In genomic region chr8:119944096-119944811, GRCm38 (mm10) we compare ENCODE assay signal across 8 mouse cellular contexts. TPM values are rescaled to one million over a fixed set of nuclear protein-coding genes. Genes with fewer than 3 reads are reported as not detected.
DNase-seq lines count a peak whose midpoint lies in the region; ATAC-seq and TF ChIP-seq lines count a peak whose summit lies in the region.

No protein-coding gene starts in this region.

- no peak for TF ChIP-seq EP300 in MEL (IDR thresholded peaks at IDR 0.05; ENCODE audit: low read depth in 1 of 2, low read length in 2 of 2)

- H3K27ac ChIP-seq in MEL (ENCODE audit: control insufficient read depth, low read depth, low read length) = no peak overlapping the region
- H3K27ac ChIP-seq in forebrain, embryonic 11.5 days (ENCODE audit: low read depth, low read length) = no peak overlapping the region

- H3K4me3 ChIP-seq in MEL (ENCODE audit: control insufficient read depth in 1 of 2, insufficient read depth in 1 of 2, low read depth in 2 of 2, low read length in 2 of 2) = no peak overlapping the region
- no peak overlapping the region for H3K4me3 ChIP-seq in forebrain, embryonic 11.5 days (ENCODE audit: low read depth, low read length)

- peak; percentile 84 to 93 (median 91) for TF ChIP-seq CTCF in MEL (IDR thresholded peaks at IDR 0.05 in 2 of 3, conservative IDR thresholded peaks at IDR 0.05 in 1 of 3; ENCODE audit: control insufficient read depth in 1 of 3, insufficient read depth in 1 of 3, low read depth in 2 of 3, low read length in 3 of 3, poor library complexity in 1 of 3, severe bottlenecking in 1 of 3)

- WGBS in forebrain, embryonic 11.5 days = 71% methylated on average over 9 of the region's 9 CpGs

- H3K27me3 ChIP-seq in MEL (ENCODE audit: control insufficient read depth in 1 of 2, insufficient read depth in 2 of 2, low read length in 2 of 2) = no peaks in the 10 kb centered on the region
- no peaks in the 10 kb centered on the region for H3K27me3 ChIP-seq in forebrain, embryonic 11.5 days (ENCODE audit: control insufficient read depth, insufficient read depth, low read length)

- H3K9me3 ChIP-seq in MEL (replicated peaks; ENCODE audit: insufficient read depth, low read length) = no peaks in the 10 kb centered on the region
- no peaks in the 10 kb centered on the region for H3K9me3 ChIP-seq in forebrain, embryonic 11.5 days (ENCODE audit: control insufficient read depth, low read length)

- DNase-seq in MEL (ENCODE audit: low read depth, low spot score) = peak; percentile 80
- DNase-seq in forebrain, embryonic 11.5 days (ENCODE audit: low spot score) = peak; percentile 87
- DNase-seq in layer of hippocampus, adult 18-20 months (ENCODE audit: low spot score in 2 of 2) = peak; percentile 74 to 88
- peak; percentile 57 to 63 for DNase-seq in lung, adult 18-20 months
- DNase-seq in ovary, postnatal 10 days (ENCODE audit: low spot score) = peak; percentile 60
- DNase-seq in thymus, postnatal 0 days (ENCODE audit: low spot score) = peak; percentile 74

- no peak overlapping the region for H3K4me2 ChIP-seq in forebrain, embryonic 11.5 days (ENCODE audit: low read depth, low read length, severe bottlenecking)

- H3K79me2 ChIP-seq in MEL (ENCODE audit: control insufficient read depth, insufficient read depth, low read length, poor library complexity) = peaks cover 22% of the 10 kb centered on the region

- TF ChIP-seq POLR2A in MEL (IDR thresholded peaks at IDR 0.05; ENCODE audit: control insufficient read depth in 1 of 2, insufficient read depth in 1 of 2, low read depth in 1 of 2, low read length in 2 of 2, poor library complexity in 1 of 2) = no peak

- TF ChIP-seq RAD21 in MEL (IDR thresholded peaks at IDR 0.05; ENCODE audit: low read depth, low read length) = peak; percentile 69

- H3K9ac ChIP-seq in MEL (ENCODE audit: control insufficient read depth, low read depth, low read length, poor library complexity, severe bottlenecking) = no peak overlapping the region
- no peak overlapping the region for H3K9ac ChIP-seq in forebrain, embryonic 11.5 days (ENCODE audit: low read length)

- peak; percentile 57; the same call in 1 of the 2 replicates for ATAC-seq in cerebellum, adult (ENCODE audit: insufficient number of reproducible peaks, low FRiP score, low TSS enrichment)
- no peak for ATAC-seq in forebrain, embryonic 11.5 days (replicated peaks; ENCODE audit: low FRiP score)
- peak; percentile 55 to 79 for ATAC-seq in hematopoietic stem cell, adult 5-6 weeks (replicated peaks in 1 of 2; ENCODE audit: insufficient read depth in 1 of 2, low FRiP score in 2 of 2, low TSS enrichment in 1 of 2, low read depth in 1 of 2, poor library complexity in 2 of 2, severe bottlenecking in 2 of 2)

- H3K36me3 ChIP-seq in MEL (ENCODE audit: control insufficient read depth in 1 of 2, insufficient read depth in 2 of 2, low read length in 2 of 2) = peaks cover 0 to 22% of the 10 kb centered on the region in 2 experiments; a peak in 2 of 4 replicates
- H3K36me3 ChIP-seq in forebrain, embryonic 11.5 days (ENCODE audit: control insufficient read depth, insufficient read depth, low read length) = peaks cover 18% of the 10 kb centered on the region

- no peaks in the 10 kb centered on the region for H3K4me1 ChIP-seq in MEL (ENCODE audit: control insufficient read depth in 1 of 2, insufficient read depth in 2 of 2, low read length in 2 of 2)
- H3K4me1 ChIP-seq in forebrain, embryonic 11.5 days (replicated peaks; ENCODE audit: control insufficient read depth, insufficient read depth, low read length) = no peaks in the 10 kb centered on the region

TF ChIP-seq in MEL, 35 proteins besides CTCF, POLR2A, EP300 and RAD21:
- TF ChIP-seq KAT2A (conservative IDR thresholded peaks at IDR 0.05; ENCODE audit: low read depth, low read length) (no peak), UBTF (IDR thresholded peaks at IDR 0.05; ENCODE audit: borderline replicate concordance, insufficient read depth, low read depth, low read length) (no peak), SMC3 (IDR thresholded peaks at IDR 0.05; ENCODE audit: low read depth, low read length) (peak; percentile 63), ZC3H11A (IDR thresholded peaks at IDR 0.05; ENCODE audit: low read depth, low read length) (peak; percentile 54)

RNA-seq across cellular contexts. Expression of gene Gm20388, which starts 33.6 kb away (rescaled TPM):
- total RNA-seq in MEL (2012; rRNA removed) = 8.1 and 11.1 TPM in 2 replicates
- polyA plus RNA-seq in MEL (2012; ENCODE audit: insufficient read depth in 1 of 2, insufficient read length in 2 of 2, low read depth in 1 of 2, low replicate concordance in 2 of 2, missing spikeins in 1 of 2) = 10 to 100 TPM in 1 of 2 experiments, not detected in 1; 17.8 TPM
- not detected in 2 replicates for polyA plus RNA-seq in forebrain, embryonic 11.5 days (2014; fragmentation: Nextera tagmentation; extraction: Ambion mirVana)
- total RNA-seq in hematopoietic stem cell, adult 5-6 weeks (2017) = 18.4 and 33.8 TPM in 2 replicates
- 10 to 100 TPM in 1 of 2 experiments, not detected in 1; 10.7 TPM for total RNA-seq in layer of hippocampus, adult 18-20 months (2021)
- polyA plus RNA-seq in thymus, postnatal 0 days (2015; fragmentation: Nextera tagmentation; extraction: Ambion mirVana) = not detected in 2 replicates

RNA-seq across cellular contexts. Expression of gene Usp10, which starts 34.1 kb away (rescaled TPM):
- total RNA-seq in MEL (2012; rRNA removed) = 205 and 227 TPM in 2 replicates
- polyA plus RNA-seq in MEL (2012; ENCODE audit: insufficient read depth in 1 of 2, insufficient read length in 2 of 2, low read depth in 1 of 2, low replicate concordance in 2 of 2, missing spikeins in 1 of 2) = 100 to 1,000 TPM; 263 to 398 TPM
- polyA plus RNA-seq in forebrain, embryonic 11.5 days (2014; fragmentation: Nextera tagmentation; extraction: Ambion mirVana) = 209 and 210 TPM in 2 replicates
- total RNA-seq in hematopoietic stem cell, adult 5-6 weeks (2017) = 41.0 and 65.4 TPM in 2 replicates
- 10 to 100 TPM; 88.3 to 89.2 TPM for total RNA-seq in layer of hippocampus, adult 18-20 months (2021)
- polyA plus RNA-seq in thymus, postnatal 0 days (2015; fragmentation: Nextera tagmentation; extraction: Ambion mirVana) = 76.1 and 77.7 TPM in 2 replicates

RNA-seq across cellular contexts. Expression of gene Crispld2, which starts 48.0 kb away (rescaled TPM):
- 1.5 and 2.2 TPM in 2 replicates for total RNA-seq in MEL (2012; rRNA removed)
- polyA plus RNA-seq in MEL (2012; ENCODE audit: insufficient read depth in 1 of 2, insufficient read length in 2 of 2, low read depth in 1 of 2, low replicate concordance in 2 of 2, missing spikeins in 1 of 2) = 1 to 10 TPM in 1 of 2 experiments, not detected in 1; 1.7 TPM
- polyA plus RNA-seq in forebrain, embryonic 11.5 days (2014; fragmentation: Nextera tagmentation; extraction: Ambion mirVana) = 1.6 and 2.1 TPM in 2 replicates
- total RNA-seq in hematopoietic stem cell, adult 5-6 weeks (2017) = 2.1 and 6.6 TPM in 2 replicates
- 1 to 10 TPM; 1.3 to 2.6 TPM for total RNA-seq in layer of hippocampus, adult 18-20 months (2021)
- polyA plus RNA-seq in thymus, postnatal 0 days (2015; fragmentation: Nextera tagmentation; extraction: Ambion mirVana) = 2.4 TPM in 2 replicates
